Mouse (Mus musculus): Measurements from ENCODE around the gene Rbfox3. TPM values are rescaled to one million over a fixed set of nuclear protein-coding genes. Genes with fewer than 3 reads are reported as not detected.

The Rbfox3 gene
- polyA plus RNA-seq, 1 experiment from 2014 or later, result 51.1 TPM

DNA sequence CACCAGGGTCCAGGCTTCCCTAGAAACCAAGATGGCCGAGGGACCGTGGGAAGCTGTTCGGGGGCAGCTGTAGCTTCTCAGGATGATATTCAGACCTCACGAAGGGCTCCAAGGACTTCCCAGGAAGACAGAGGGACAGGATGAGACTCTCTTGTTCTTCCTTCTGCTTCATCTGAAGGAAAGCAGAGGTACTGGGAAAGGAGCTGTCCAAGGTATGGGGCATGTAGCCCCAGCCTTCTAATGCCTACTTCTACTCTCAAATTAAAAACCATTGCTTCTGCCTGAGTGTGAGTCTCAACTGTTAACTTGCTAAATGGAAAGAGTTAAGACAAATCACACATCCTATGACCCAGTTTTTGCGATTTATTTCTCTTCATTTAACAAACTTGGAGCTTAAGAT is 355.8 kb downstream of the Rbfox3 start:
- Histone ChIP-seq H3K4me1 (peaks cover 37% of the 10 kb centered on the region), H3K36me3 (no peaks in the 10 kb centered on the region), H3K27me3 (no peaks in the 10 kb centered on the region), H3K27ac (replicated peaks) (no peak overlapping the region), H3K9me3 (no peaks in the 10 kb centered on the region), H3K4me2 (replicated peaks) (no peak overlapping the region), H3K9ac (replicated peaks) (no peak overlapping the region), H3K4me3 (no peak overlapping the region)
- WGBS, result 69% methylated on average over 5 of the region's 5 CpGs
- no peak for ATAC-seq (replicated peaks)

DNA sequence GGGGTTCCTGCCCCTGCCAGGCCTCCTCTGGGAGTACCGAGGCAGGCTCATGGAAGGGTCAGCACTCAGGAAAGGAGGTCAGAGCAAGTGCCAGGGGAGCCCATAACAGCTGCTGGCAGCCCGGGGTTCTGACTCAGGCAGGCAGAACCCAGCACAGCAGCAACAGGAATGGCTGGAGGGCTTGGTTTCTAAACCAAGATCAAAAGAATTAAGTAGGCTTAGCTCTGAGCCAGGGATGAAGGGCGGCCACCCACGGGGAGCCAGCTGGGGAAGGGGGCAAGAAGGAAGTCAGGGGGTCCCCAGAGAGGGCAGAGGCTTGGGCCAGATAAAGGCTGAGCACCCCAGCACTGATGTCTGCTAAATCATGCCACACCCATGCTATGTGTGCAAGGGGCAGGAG is 356.9 kb downstream of the Rbfox3 start:
- no peaks in the 10 kb centered on the region for H3K36me3 ChIP-seq
- no peaks in the 10 kb centered on the region for H3K9me3 ChIP-seq
- no peaks in the 10 kb centered on the region for H3K27me3 ChIP-seq
- no peak for ATAC-seq (replicated peaks)
- H3K4me2 ChIP-seq (replicated peaks), result no peak overlapping the region
- 4% methylated on average over 4 of the region's 4 CpGs for WGBS
- no peak overlapping the region for H3K9ac ChIP-seq (replicated peaks)
- no peak overlapping the region for H3K27ac ChIP-seq (replicated peaks)
- no peak overlapping the region for H3K4me3 ChIP-seq
- H3K4me1 ChIP-seq, result peaks cover 42% of the 10 kb centered on the region

DNA sequence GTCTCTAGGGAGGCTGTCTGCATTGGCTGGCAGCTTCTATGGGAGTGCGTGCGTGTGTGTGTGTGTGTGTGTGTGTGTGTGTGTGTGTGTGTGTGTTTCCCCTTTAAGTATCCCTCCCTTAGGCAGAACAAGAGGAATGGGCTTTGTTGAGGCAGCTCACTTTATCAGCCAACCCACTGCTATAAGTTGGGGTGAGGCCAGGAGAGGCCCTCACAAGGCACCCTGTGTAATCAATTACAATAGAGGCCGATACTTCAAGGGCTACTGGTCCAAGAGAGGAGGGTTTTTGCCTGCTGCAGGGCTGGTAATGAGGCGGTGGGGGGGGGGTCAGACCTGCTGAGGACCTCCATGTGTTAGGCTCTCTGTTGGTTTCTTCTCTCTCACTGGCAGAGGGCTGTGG is 357.5 kb downstream of the Rbfox3 start:
- WGBS, result 12% methylated on average over 4 of the region's 4 CpGs
- Histone ChIP-seq H3K4me2 (replicated peaks) (no peak overlapping the region), H3K27me3 (no peaks in the 10 kb centered on the region), H3K9ac (replicated peaks) (no peak overlapping the region), H3K27ac (replicated peaks) (no peak overlapping the region), H3K36me3 (no peaks in the 10 kb centered on the region), H3K4me3 (no peak overlapping the region), H3K9me3 (no peaks in the 10 kb centered on the region), H3K4me1 (peaks cover 42% of the 10 kb centered on the region)
- ATAC-seq (replicated peaks), result no peak

DNA sequence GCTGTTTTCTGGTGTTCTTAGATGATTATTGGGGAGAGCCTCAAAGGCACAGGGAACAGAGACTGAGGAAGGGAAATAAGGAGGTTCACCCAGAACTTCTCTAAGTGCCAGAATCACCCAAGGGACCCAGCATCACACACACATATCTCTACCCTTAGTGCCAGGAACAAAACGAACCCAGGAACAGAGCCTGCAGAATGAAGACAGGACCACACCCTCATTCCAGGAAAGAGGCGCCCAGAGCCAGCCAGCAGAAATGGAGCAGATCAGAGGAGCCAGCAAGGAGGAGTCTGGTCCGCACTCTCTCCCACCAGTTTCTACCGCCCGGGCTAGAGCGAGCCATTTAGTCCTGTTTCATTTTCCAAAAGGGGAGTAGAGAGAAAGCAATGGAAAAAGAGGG is 358.4 kb downstream of the Rbfox3 start:
- H3K9ac ChIP-seq (replicated peaks), result no peak overlapping the region
- ATAC-seq (replicated peaks), result no peak
- WGBS, result 13% methylated on average over 6 of the region's 6 CpGs
- H3K27me3 ChIP-seq, result no peaks in the 10 kb centered on the region
- H3K27ac ChIP-seq (replicated peaks), result no peak overlapping the region
- H3K9me3 ChIP-seq, result no peaks in the 10 kb centered on the region
- no peak overlapping the region for H3K4me2 ChIP-seq (replicated peaks)
- no peak overlapping the region for H3K4me3 ChIP-seq
- H3K36me3 ChIP-seq, result no peaks in the 10 kb centered on the region
- H3K4me1 ChIP-seq, result peaks cover 42% of the 10 kb centered on the region

DNA sequence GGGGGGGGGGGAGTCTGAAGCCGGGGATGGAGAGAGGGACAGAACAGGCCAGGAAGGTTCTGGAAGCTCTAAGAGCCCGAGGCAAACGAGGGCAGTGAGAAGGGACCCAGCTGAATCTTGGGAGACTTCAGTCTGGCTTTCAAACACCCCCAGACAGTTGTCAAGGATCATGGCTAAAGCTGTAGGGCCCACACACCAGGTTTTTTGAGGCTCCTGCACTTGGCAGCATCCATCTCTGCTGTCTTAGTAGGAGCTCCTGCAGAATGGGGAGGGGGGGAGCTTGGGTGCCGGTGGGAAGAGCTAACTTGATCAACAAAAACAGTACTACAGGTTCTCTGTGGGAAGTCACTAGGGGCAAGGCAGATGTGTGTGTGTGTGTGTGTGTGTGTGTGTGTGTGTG is 358.9 kb downstream of the Rbfox3 start:
- H3K4me1 ChIP-seq, result peaks cover 42% of the 10 kb centered on the region
- H3K27me3 ChIP-seq, result no peaks in the 10 kb centered on the region
- H3K36me3 ChIP-seq, result no peaks in the 10 kb centered on the region
- H3K4me3 ChIP-seq, result no peak overlapping the region
- no peak overlapping the region for H3K27ac ChIP-seq (replicated peaks)
- H3K9me3 ChIP-seq, result no peaks in the 10 kb centered on the region
- no peak for ATAC-seq (replicated peaks)
- H3K9ac ChIP-seq (replicated peaks), result no peak overlapping the region
- WGBS, result 74% methylated on average over 4 of the region's 4 CpGs
- no peak overlapping the region for H3K4me2 ChIP-seq (replicated peaks)

DNA sequence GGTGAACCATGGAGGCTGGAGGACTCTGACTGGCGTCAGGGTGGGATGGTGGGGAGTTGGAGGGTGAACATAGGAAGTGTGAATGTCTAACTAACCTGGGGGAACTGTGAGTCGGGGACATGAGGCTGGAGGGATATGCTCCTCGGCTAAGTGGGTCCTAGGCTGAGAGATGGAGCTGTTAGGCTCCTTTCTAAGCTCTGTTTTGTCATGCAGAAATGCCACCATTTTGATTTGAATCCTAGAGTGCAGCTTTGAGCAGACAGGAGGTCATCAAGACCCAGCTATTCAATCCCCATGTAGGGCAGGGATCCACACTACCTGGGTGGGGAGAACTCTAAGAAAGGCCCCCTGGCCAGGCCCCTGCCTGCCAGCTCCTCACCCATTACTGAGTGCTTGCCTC is 359.7 kb downstream of the Rbfox3 start:
- WGBS, result 36% methylated on average over 3 of the region's 3 CpGs
- Histone ChIP-seq H3K9ac (replicated peaks) (no peak overlapping the region), H3K4me2 (replicated peaks) (no peak overlapping the region), H3K36me3 (no peaks in the 10 kb centered on the region), H3K4me1 (peaks cover 42% of the 10 kb centered on the region), H3K9me3 (no peaks in the 10 kb centered on the region), H3K27ac (replicated peaks) (peak overlapping the region; percentile 78), H3K27me3 (no peaks in the 10 kb centered on the region), H3K4me3 (no peak overlapping the region)
- no peak for ATAC-seq (replicated peaks)

DNA sequence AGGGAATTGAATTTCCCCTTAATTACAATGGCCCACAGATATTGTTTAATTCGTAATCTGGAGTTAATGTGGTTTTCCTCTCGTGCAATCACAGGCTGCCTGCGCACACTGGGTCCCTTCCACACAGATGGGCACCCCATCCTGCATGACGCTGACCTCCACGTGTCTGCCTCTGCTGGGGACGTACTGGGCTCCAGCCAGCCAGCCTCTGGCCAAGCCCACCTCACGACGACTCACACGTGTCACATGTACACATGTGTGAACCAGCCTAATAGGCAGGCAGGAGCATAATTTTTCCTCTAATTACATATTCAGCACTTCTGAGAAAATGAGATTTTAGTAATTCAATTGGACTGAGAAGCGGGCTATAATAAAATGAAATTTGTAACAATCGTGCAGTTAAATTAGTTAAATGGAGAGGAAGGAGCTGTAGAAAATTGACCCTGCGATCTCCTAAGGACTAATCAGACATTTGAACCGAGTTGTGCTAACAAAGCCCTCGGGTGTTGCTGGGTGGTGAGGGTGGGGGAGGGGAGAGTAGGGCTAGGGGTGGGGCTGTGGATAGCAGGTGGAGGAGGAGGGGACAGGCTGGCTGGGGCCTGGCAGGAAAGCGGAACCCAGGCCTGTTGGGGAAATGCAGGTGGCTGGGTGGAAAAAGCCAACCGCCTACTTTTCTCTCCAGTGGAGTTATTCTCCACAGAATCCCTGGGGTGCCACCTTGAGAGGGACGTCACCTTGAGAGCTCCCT is 360.4 kb downstream of the Rbfox3 start:
- Histone ChIP-seq H3K4me1 (peaks cover 44% of the 10 kb centered on the region), H3K9me3 (no peaks in the 10 kb centered on the region), H3K9ac (replicated peaks) (no peak overlapping the region), H3K4me2 (replicated peaks) (0 out of 2 replicates have a peak overlapping the region, but pooled peaks have one; percentile 12), H3K27ac (replicated peaks) (peak overlapping the region; percentile 78), H3K4me3 (no peak overlapping the region), H3K27me3 (no peaks in the 10 kb centered on the region), H3K36me3 (no peaks in the 10 kb centered on the region)
- WGBS, result 11% methylated on average over 17 of the region's 17 CpGs
- ATAC-seq (replicated peaks), result peak; percentile 53; the same call in 1 of the 2 replicates

DNA sequence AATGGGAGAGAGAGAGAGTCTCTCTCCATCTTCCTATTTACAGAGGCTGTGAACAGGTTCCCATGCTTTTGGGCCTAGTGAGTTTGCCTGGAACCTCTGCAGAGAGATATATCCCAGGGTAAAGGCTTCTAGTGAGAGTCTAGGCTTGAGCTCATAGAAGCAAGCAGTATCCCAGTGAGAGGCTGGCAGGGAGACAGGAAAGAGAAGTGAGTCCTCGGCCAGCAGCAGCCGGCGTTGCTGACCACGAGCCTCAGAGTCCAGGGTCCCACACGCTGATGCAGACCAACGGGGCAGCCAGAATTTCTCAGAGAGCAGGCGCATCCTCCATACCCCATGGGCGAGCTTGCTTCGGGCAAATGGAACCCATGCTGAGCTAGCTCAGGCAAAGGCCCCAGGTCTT is 363.2 kb downstream of the Rbfox3 start:
- Histone ChIP-seq H3K4me3 (no peak overlapping the region), H3K4me2 (replicated peaks) (no peak overlapping the region), H3K4me1 (peaks cover 38% of the 10 kb centered on the region), H3K9ac (replicated peaks) (no peak overlapping the region), H3K27ac (replicated peaks) (no peak overlapping the region), H3K36me3 (no peaks in the 10 kb centered on the region), H3K9me3 (no peaks in the 10 kb centered on the region), H3K27me3 (no peaks in the 10 kb centered on the region)
- WGBS, result 88% methylated on average over 9 of the region's 9 CpGs
- ATAC-seq (replicated peaks), result no peak

DNA sequence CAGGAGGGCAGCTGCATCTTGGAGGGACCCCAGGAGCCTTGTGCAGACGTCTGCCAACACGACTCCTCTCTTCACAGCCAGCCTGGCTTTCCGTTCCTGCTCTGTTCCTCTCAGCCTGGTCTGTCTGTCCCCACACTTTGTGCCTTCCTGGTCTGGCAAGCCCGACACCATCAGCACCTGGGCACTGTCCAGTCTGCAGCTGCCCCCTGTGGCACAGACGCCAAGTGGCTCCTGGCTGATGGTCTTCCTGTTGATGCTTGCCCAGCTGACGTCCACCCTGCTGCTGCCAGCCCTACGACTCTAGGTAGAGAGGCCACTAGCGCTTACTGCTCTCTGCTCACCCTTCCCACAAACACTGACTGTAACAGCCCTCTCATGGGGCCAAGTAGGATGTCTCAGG is 365.1 kb downstream of the Rbfox3 start:
- no peaks in the 10 kb centered on the region for H3K36me3 ChIP-seq
- no peak overlapping the region for H3K27ac ChIP-seq (replicated peaks)
- H3K27me3 ChIP-seq, result no peaks in the 10 kb centered on the region
- 74% methylated on average over 8 of the region's 8 CpGs for WGBS
- no peaks in the 10 kb centered on the region for H3K9me3 ChIP-seq
- no peak overlapping the region for H3K9ac ChIP-seq (replicated peaks)
- H3K4me3 ChIP-seq, result no peak overlapping the region
- peaks cover 24% of the 10 kb centered on the region for H3K4me1 ChIP-seq
- H3K4me2 ChIP-seq (replicated peaks), result no peak overlapping the region
- no peak for ATAC-seq (replicated peaks)

DNA sequence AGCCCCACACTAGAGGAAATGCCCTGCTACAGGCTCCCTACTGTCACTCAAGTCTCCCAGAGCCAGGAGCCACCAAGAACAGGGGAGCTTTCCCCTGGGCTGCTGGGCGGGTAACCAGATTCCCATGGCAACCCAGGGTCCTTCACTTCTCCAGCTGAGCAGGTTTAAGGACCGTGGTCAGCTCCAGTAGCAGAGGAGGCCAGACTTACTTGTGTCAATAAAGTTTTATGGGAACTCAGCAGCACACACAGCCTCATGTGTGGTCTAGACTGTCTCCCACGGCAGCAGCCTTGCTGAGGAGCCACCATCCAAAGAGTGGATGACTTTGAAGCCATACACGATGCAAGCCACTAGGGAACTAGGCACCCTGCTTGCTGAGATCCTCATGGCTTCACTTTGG is 365.7 kb downstream of the Rbfox3 start:
- ATAC-seq (replicated peaks), result no peak

DNA sequence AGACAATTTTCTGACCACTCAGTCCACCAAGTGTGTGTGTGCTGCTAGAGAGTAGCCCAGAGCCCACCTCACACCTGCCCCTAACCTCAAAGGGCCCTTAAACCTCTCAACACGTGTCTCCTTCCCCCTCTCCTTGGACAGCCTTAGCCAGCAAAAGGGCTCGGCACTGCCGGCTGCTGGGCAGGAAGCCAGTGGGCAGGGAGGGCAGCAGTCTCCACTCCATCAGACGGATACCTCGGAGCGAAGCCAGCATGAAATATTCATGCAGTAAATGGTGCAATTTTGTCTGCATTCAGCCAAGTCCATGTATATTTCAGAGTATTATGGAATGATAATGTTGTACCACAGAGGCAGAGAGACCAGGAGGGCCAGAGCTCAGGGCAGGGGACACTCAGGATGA is 366.8 kb downstream of the Rbfox3 start:
- no peak overlapping the region for H3K4me2 ChIP-seq (replicated peaks)
- H3K9ac ChIP-seq (replicated peaks), result no peak overlapping the region
- H3K27ac ChIP-seq (replicated peaks), result no peak overlapping the region
- H3K27me3 ChIP-seq, result no peaks in the 10 kb centered on the region
- H3K4me3 ChIP-seq, result no peak overlapping the region
- no peaks in the 10 kb centered on the region for H3K9me3 ChIP-seq
- no peak for ATAC-seq (replicated peaks)
- H3K4me1 ChIP-seq, result peaks cover 12% of the 10 kb centered on the region
- 38% methylated on average over 6 of the region's 6 CpGs for WGBS
- H3K36me3 ChIP-seq, result no peaks in the 10 kb centered on the region

More for the DNA sequence above, 365.7 kb downstream of the Rbfox3 start:
- H3K27ac ChIP-seq (replicated peaks), result no peak overlapping the region
- peaks cover 18% of the 10 kb centered on the region for H3K4me1 ChIP-seq
- no peaks in the 10 kb centered on the region for H3K36me3 ChIP-seq
- H3K4me2 ChIP-seq (replicated peaks), result no peak overlapping the region
- H3K27me3 ChIP-seq, result no peaks in the 10 kb centered on the region
- H3K9me3 ChIP-seq, result no peaks in the 10 kb centered on the region
- 30% methylated on average over 4 of the region's 4 CpGs for WGBS
- H3K4me3 ChIP-seq, result no peak overlapping the region
- no peak overlapping the region for H3K9ac ChIP-seq (replicated peaks)

DNA sequence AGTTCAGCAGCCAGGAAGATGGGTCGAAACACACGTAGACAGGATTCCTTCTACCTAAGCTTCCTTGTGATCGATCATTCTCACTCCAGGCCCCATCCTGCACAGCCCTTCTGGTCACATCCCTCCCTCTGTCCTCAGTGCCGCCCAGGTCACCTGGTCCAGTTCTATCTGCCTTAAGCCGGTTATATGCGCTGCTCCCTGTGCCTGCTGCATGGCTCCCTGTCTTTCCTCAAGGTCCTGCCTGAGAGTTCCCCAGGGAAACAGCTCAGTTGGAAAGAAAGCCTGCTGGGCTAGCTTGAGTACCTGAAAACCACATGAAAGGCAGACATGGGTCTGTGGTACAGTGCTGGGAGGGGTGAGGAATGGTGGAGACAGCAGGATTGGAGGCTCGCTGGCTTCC is 368.5 kb downstream of the Rbfox3 start:
- peaks cover 12% of the 10 kb centered on the region for H3K4me1 ChIP-seq
- H3K27ac ChIP-seq (replicated peaks), result no peak overlapping the region
- WGBS, result 79% methylated on average over 7 of the region's 7 CpGs
- H3K9ac ChIP-seq (replicated peaks), result no peak overlapping the region
- no peaks in the 10 kb centered on the region for H3K9me3 ChIP-seq
- no peaks in the 10 kb centered on the region for H3K36me3 ChIP-seq
- H3K27me3 ChIP-seq, result no peaks in the 10 kb centered on the region
- no peak overlapping the region for H3K4me2 ChIP-seq (replicated peaks)
- no peak for ATAC-seq (replicated peaks)
- H3K4me3 ChIP-seq, result no peak overlapping the region

DNA sequence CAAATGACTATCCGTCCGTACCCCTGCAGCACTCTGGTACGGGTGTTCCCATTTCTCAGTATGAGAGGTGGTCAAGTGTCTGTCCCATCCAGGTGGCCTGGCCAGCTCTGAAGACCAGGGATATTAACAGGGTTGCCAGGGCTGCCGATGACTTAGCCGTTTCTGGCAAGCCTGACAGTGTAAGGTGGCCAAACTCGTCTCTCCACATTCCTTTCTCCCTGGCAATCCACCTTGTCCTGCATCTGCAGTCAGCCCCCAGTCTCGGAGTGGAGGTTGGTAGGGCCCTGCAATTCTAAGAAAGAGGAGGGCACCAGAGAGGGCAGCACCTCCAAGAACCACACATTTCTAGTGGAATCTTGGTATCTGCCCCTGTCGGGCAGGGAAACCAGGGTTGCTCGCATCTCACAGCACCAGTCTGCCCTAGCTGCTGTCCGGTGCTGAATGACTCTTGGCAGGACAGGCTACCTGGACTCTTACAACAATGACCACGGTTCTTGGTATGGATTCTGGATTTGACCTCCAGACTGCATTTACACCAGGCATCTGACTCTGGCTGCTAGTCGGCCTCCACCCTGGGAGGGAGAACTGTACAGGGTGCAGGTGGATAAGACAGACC is 370.9 kb downstream of the Rbfox3 start:
- Histone ChIP-seq H3K4me2 (replicated peaks) (no peak overlapping the region), H3K4me1 (peaks cover 10% of the 10 kb centered on the region), H3K27ac (replicated peaks) (no peak overlapping the region), H3K36me3 (no peaks in the 10 kb centered on the region), H3K27me3 (no peaks in the 10 kb centered on the region), H3K9ac (replicated peaks) (no peak overlapping the region), H3K9me3 (no peaks in the 10 kb centered on the region), H3K4me3 (no peak overlapping the region)
- 76% methylated on average over 12 of the region's 12 CpGs for WGBS
- no peak for ATAC-seq (replicated peaks)
